Mouse (Mus musculus) intestine, embryonic 16.5 days (tissue): ENCODE results near the gene Kcnip1. TPM values are rescaled to one million over a fixed set of nuclear protein-coding genes. Genes with fewer than 3 reads are reported as not detected.

Experiments used
- ATAC-seq: fragments of 200-750 bp; cut with Nextera tagmentation; 2 replicates; pipeline ENCODE4 v1.8.0; 2017; ENCODE audit warnings: moderate TSS enrichment, moderate library complexity
- H3K27ac ChIP-seq: fragments of 300-500 bp; sonication (generic); 2 replicates; pipeline ENCODE4 v1.5.1; 2014; ENCODE audit warnings: mild to moderate bottlenecking, low read length
- H3K27me3 ChIP-seq: fragments of 300-500 bp; sonication (generic); replicated peaks from 2 replicates; pipeline ENCODE4 v1.6.1; 2014; ENCODE audit warnings: low read length, control low read depth, mixed read lengths; ENCODE audit not compliant: control insufficient read depth, insufficient read depth
- H3K36me3 ChIP-seq: fragments of 300-500 bp; sonication (generic); 2 replicates; pipeline ENCODE4 v1.6.1; 2014; ENCODE audit warnings: low read length, control low read depth; ENCODE audit not compliant: control insufficient read depth, insufficient read depth
- H3K4me1 ChIP-seq: fragments of 300-500 bp; sonication (generic); 2 replicates; pipeline ENCODE4 v1.6.1; 2014; ENCODE audit warnings: low read length, control low read depth, mixed read lengths; ENCODE audit not compliant: control insufficient read depth, insufficient read depth
- H3K4me2 ChIP-seq: fragments of 300-500 bp; sonication (generic); 2 replicates; pipeline ENCODE4 v1.6.1; 2014; ENCODE audit warnings: low read depth, low read length, control low read depth
- H3K4me3 ChIP-seq: fragments of 300-500 bp; sonication (generic); 2 replicates; pipeline ENCODE4 v1.5.1; 2014; ENCODE audit warnings: mild to moderate bottlenecking, low read length
- H3K9ac ChIP-seq: fragments of 300-500 bp; sonication (generic); 2 replicates; pipeline ENCODE4 v1.6.1; 2014; ENCODE audit warnings: low read depth, low read length
- H3K9me3 ChIP-seq: fragments of 300-500 bp; sonication (generic); 2 replicates; pipeline ENCODE4 v1.6.1; 2016; ENCODE audit warnings: low read length, control low read depth; ENCODE audit not compliant: control insufficient read depth
- WGBS: fragments of 180-500 bp; shearing (Covaris S2); extraction: QIAGEN DNeasy Blood & Tissue Kit; methylation state at CpG from one replicate; pipeline ENCODE4 v1.1.7; 2014; 5-methylcytosine and 5-hydroxymethylcytosine counted together
- polyA plus RNA-seq: library from polyadenylated mRNA; unstranded; fragments of >200 nt; fragmentation: Nextera tagmentation; extraction: Ambion mirVana; gene quantifications from 2 replicates; pipeline ENCODE4 v1.2.1, GENCODE M21; 2015

The Kcnip1 gene
- polyA plus RNA-seq, 1 experiment from 2014 or later: 8.9 TPM

- 58% methylated on average over 2 of the region's 2 CpGs for WGBS
- peaks cover 3% of the 10 kb centered on the region; the same call in 1 of the 2 replicates for H3K4me1 ChIP-seq
- H3K4me2 ChIP-seq: no peak overlapping the region
- no peak overlapping the region for H3K27ac ChIP-seq
- H3K9me3 ChIP-seq: no peaks in the 10 kb centered on the region
- no peak overlapping the region for H3K4me3 ChIP-seq
- no peak overlapping the region for H3K9ac ChIP-seq
- no peak for ATAC-seq
- no peaks in the 10 kb centered on the region for H3K27me3 ChIP-seq
- H3K36me3 ChIP-seq: no peaks in the 10 kb centered on the region
Observed at GRCm38 (mm10) chr11:33965380-33965779, 27.6 kb downstream of the Kcnip1 start.

DNA sequence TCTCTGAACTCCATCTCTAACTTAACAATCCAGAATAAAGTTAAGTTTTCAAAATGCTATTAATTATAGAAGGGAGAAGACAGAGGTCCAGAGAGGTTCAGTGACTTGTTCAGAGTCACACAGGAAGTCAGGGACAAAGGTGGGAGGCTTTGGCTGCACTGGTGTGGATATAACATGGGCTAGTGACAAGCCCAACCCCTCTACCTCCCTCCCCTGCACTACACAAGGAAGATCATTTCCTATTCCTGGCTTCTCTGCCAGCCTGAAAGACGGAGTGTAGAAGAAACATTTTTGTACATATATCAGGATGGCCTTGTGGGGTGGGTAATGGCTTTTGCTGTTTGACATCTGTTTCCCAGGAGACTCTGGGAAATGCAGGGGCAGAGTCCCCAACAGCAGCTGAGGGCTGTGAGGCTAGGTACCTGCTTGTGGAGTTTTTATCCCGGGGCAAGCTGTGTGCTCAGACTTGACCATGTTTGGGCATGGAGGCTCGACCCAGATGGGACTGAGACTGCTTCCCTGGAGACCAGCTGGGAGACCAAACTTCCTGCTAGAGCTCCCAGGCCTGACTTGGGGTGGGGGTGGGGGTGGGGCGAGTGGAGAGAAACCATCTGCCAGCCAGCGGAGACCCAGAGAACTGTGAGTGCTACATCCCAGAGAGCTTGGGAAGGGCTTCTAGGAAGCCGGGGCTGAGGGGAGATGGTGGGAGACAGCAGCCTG is 30.1 kb downstream of the Kcnip1 start, which contains the start of gene Kcnmb1:
Kcnmb1 (plus strand) TSS at position 326 of the 720 bp plus-strand sequence.
- no peaks in the 10 kb centered on the region for H3K36me3 ChIP-seq
- WGBS: 26% methylated on average over 6 of the region's 6 CpGs
- 0 out of 2 replicates have a peak, but pooled peaks cover 3% of the 10 kb centered on the region for H3K4me1 ChIP-seq
- H3K9me3 ChIP-seq: no peaks in the 10 kb centered on the region
- no peak within 1 kb of the TSS for H3K4me3 ChIP-seq
- H3K27ac ChIP-seq: peak within 1 kb of the TSS; percentile 79
- ATAC-seq: peak; percentile 89
- no peak within 1 kb of the TSS for H3K4me2 ChIP-seq
- no peaks in the 10 kb centered on the region for H3K27me3 ChIP-seq
- H3K9ac ChIP-seq: no peak within 1 kb of the TSS

- Histone ChIP-seq H3K4me2 (no peak overlapping the region), H3K36me3 (no peaks in the 10 kb centered on the region), H3K9ac (no peak overlapping the region), H3K27ac (peak overlapping the region; percentile 79), H3K4me1 (0 out of 2 replicates have a peak, but pooled peaks cover 3% of the 10 kb centered on the region), H3K27me3 (no peaks in the 10 kb centered on the region), H3K4me3 (no peak overlapping the region), H3K9me3 (no peaks in the 10 kb centered on the region)
- ATAC-seq: 0 out of 2 replicates have a peak, but pooled peaks have one; percentile 36
- 40% methylated on average over 7 of the region's 7 CpGs for WGBS
Observed at GRCm38 (mm10) chr11:33962178-33962577, 30.8 kb downstream of the Kcnip1 start.

- no peak overlapping the region for H3K9ac ChIP-seq
- H3K36me3 ChIP-seq: no peaks in the 10 kb centered on the region
- WGBS: 78% methylated on average over 8 of the region's 8 CpGs
- H3K27me3 ChIP-seq: no peaks in the 10 kb centered on the region
- no peak for ATAC-seq
- no peak overlapping the region for H3K4me3 ChIP-seq
- H3K4me1 ChIP-seq: 0 out of 2 replicates have a peak, but pooled peaks cover 3% of the 10 kb centered on the region
- no peak overlapping the region for H3K27ac ChIP-seq
- H3K4me2 ChIP-seq: no peak overlapping the region
- H3K9me3 ChIP-seq: no peaks in the 10 kb centered on the region
Observed at GRCm38 (mm10) chr11:33958713-33959112, 34.2 kb downstream of the Kcnip1 start.

DNA sequence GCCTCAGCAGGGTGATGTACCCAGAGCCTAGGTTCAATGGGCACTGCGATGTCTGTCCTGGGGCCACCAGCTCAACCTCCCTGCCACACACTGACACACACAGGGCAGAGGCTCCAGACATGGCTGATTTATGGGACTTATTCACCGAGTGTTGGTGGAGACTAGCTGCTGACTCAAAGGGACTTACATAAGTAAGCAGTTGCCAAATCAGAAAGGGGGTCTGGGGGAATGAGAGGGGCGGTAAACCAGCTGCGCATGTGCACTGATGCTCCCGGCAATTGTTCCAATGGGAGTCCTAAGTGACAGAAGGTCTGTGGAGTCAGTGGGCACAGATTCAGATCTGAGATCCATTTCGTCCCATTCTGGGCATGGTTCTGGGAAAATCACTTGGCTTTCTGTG is 35.4 kb downstream of the Kcnip1 start:
- no peak for ATAC-seq
- no peak overlapping the region for H3K27ac ChIP-seq
- peaks cover under 1% of the 10 kb centered on the region; the same call in 1 of the 2 replicates for H3K4me1 ChIP-seq
- H3K9ac ChIP-seq: no peak overlapping the region
- no peaks in the 10 kb centered on the region for H3K9me3 ChIP-seq
- 71% methylated on average over 6 of the region's 6 CpGs for WGBS
- H3K4me2 ChIP-seq: no peak overlapping the region
- no peak overlapping the region for H3K4me3 ChIP-seq
- H3K27me3 ChIP-seq: no peaks in the 10 kb centered on the region
- no peaks in the 10 kb centered on the region for H3K36me3 ChIP-seq

- Histone ChIP-seq H3K27ac (no peak overlapping the region), H3K4me3 (no peak overlapping the region), H3K4me1 (peaks cover 8% of the 10 kb centered on the region; the same call in 1 of the 2 replicates), H3K27me3 (no peaks in the 10 kb centered on the region), H3K36me3 (no peaks in the 10 kb centered on the region), H3K9ac (no peak overlapping the region), H3K9me3 (no peaks in the 10 kb centered on the region), H3K4me2 (no peak overlapping the region)
- 78% methylated on average over 5 of the region's 5 CpGs for WGBS
- no peak for ATAC-seq
Observed at GRCm38 (mm10) chr11:33956623-33957022, 36.3 kb downstream of the Kcnip1 start.

DNA sequence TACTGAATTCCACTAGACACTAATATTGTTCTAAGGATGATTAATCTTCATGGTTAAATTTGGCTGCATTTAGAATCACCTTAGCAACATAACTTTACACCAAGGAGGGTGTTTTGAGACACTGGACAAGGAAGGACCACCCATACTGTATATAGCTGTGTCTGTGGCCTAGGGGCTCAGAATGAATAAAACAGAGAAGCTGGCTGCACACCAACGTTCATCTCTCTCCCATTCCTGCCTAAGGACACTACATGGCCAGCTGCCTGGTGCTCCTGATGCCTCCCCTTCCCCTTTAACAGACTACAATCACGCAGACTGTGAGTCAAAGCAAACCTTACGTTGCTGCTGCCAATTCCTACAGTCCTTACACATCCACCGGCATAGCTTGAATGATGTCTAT is 37.0 kb downstream of the Kcnip1 start:
- Histone ChIP-seq H3K4me2 (no peak overlapping the region), H3K27me3 (no peaks in the 10 kb centered on the region), H3K4me1 (peaks cover 8% of the 10 kb centered on the region; the same call in 1 of the 2 replicates), H3K4me3 (no peak overlapping the region), H3K9me3 (no peaks in the 10 kb centered on the region), H3K27ac (no peak overlapping the region), H3K36me3 (no peaks in the 10 kb centered on the region), H3K9ac (no peak overlapping the region)
- WGBS: 52% methylated on average over 4 of the region's 4 CpGs
- ATAC-seq: no peak

- no peaks in the 10 kb centered on the region for H3K9me3 ChIP-seq
- peaks cover 8% of the 10 kb centered on the region; the same call in 1 of the 2 replicates for H3K4me1 ChIP-seq
- H3K4me2 ChIP-seq: no peak overlapping the region
- H3K27ac ChIP-seq: no peak overlapping the region
- peak; percentile 54 for ATAC-seq
- H3K36me3 ChIP-seq: no peaks in the 10 kb centered on the region
- no peak overlapping the region for H3K4me3 ChIP-seq
- 71% methylated on average over 8 of the region's 8 CpGs for WGBS
- H3K27me3 ChIP-seq: no peaks in the 10 kb centered on the region
- no peak overlapping the region for H3K9ac ChIP-seq
Observed at GRCm38 (mm10) chr11:33951684-33952625, 41.0 kb downstream of the Kcnip1 start.

DNA sequence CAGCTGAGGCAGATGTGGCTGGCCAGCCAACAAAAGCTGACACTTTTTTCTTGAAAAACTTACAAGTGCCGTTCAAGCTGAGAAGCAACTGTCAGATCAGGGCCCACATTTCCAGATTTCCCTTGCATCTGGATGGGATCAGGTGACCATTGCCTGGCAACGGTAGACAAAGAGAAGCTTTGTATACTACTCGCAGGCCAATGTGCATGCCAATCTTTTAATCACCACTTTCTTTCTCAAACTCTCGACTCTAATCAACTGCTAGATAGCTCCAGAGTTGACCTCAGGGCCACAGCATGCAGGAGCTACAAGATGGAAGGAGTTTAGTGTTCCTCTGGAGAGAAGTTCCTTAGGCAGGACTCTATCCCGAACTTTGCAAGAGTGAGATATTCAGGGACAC is 41.8 kb downstream of the Kcnip1 start:
- Histone ChIP-seq H3K9ac (no peak overlapping the region), H3K9me3 (no peaks in the 10 kb centered on the region), H3K36me3 (no peaks in the 10 kb centered on the region), H3K27me3 (no peaks in the 10 kb centered on the region), H3K4me2 (no peak overlapping the region), H3K4me1 (peaks cover 8% of the 10 kb centered on the region; the same call in 1 of the 2 replicates), H3K4me3 (no peak overlapping the region), H3K27ac (no peak overlapping the region)
- 53% methylated on average over 5 of the region's 5 CpGs for WGBS
- ATAC-seq: no peak
